Mouse (Mus musculus): ENCODE measurements around the gene Trib2. TPM values are rescaled to one million over a fixed set of nuclear protein-coding genes. Genes with fewer than 3 reads are reported as not detected.

Gene Trib2
- 0.96 TPM for polyA plus RNA-seq (2012; fragmentation: generic; extraction: Trizol)

DNA sequence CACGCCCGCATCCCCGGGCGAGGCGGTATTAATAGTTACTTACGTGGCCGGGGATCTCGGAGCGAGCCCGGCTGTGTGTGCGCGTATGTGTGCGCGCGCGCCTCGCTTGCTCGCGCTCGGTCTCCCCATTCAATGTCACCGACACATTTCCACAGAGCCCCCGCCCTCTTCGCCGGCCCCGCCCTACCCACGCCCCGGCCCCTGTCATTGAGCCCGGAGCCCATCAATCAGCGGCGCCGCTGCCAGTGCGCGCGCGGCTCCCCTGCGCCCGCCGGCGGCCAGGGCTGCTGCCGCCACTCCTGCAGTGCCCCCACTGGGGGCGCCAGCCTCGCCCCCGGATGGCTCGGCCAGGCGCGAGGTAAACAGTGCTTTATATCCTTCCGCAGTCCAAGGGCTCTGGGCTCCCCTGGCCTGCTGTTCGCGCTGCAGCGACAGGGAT, at the start of gene Trib2:
Trib2 (minus strand) TSS at position 183 of the 439 bp plus-strand sequence.
- peak; percentile 22 for TF ChIP-seq POLR2A (IDR thresholded peaks at IDR 0.05; ENCODE audit: insufficient read length, low read depth)
- TF ChIP-seq MYOG (IDR thresholded peaks at IDR 0.05; ENCODE audit: control insufficient read depth in 1 of 3, insufficient read depth in 1 of 3, insufficient read length in 2 of 3, low read depth in 2 of 3) = peak in 1 of 3 experiments; percentile 12
- TF ChIP-seq TCF3 (IDR thresholded peaks at IDR 0.05; ENCODE audit: insufficient read length, low read depth) = no peak
- no peak for TF ChIP-seq USF1 (IDR thresholded peaks at IDR 0.05; ENCODE audit: low read depth)

GRCm38 (mm10) chr12:15858005-15858404, 41.3 kb upstream of the Trib2 start:
- Histone ChIP-seq H3K27me3 (ENCODE audit: control insufficient read depth, insufficient read depth, insufficient read length) (no peaks in the 10 kb centered on the region), H3ac (ENCODE audit: control insufficient read depth, insufficient read length) (no peak overlapping the region), H3K36me3 (ENCODE audit: control insufficient read depth, insufficient read depth) (no peaks in the 10 kb centered on the region), H3K4me3 (no peak overlapping the region), H3K4me2 (ENCODE audit: low read depth) (no peak overlapping the region), H3K79me2 (ENCODE audit: control insufficient read depth, insufficient read depth) (no peaks in the 10 kb centered on the region)
- TF ChIP-seq POLR2AphosphoS2 (IDR thresholded peaks at IDR 0.05; ENCODE audit: insufficient read length, low read depth) = no peak
- no peak for TF ChIP-seq POLR2A (IDR thresholded peaks at IDR 0.05; ENCODE audit: insufficient read length, low read depth)
- no peak for TF ChIP-seq MYOG (IDR thresholded peaks at IDR 0.05; ENCODE audit: control insufficient read depth in 1 of 3, insufficient read depth in 1 of 3, insufficient read length in 2 of 3, low read depth in 2 of 3)
- no peak for TF ChIP-seq MAX (IDR thresholded peaks at IDR 0.05; ENCODE audit: low read depth)
- no peak for TF ChIP-seq MYOD1 (IDR thresholded peaks at IDR 0.05; ENCODE audit: control insufficient read depth in 1 of 3, insufficient read length in 2 of 3, low read depth in 2 of 3)
- TF ChIP-seq SRF (IDR thresholded peaks at IDR 0.05; ENCODE audit: control insufficient read depth, insufficient read length, low read depth) = no peak
- TF ChIP-seq USF1 (IDR thresholded peaks at IDR 0.05; ENCODE audit: low read depth) = no peak

More for the DNA sequence above, at the start of gene Trib2:
- Histone ChIP-seq H3K4me2 (ENCODE audit: low read depth) (peak within 1 kb of the TSS; percentile 89), H3K4me3 (peak within 1 kb of the TSS; percentile 81), H3K79me2 (ENCODE audit: control insufficient read depth, insufficient read depth) (peaks cover 4% of the 10 kb centered on the region), H3K27me3 (ENCODE audit: control insufficient read depth, insufficient read depth, insufficient read length) (no peaks in the 10 kb centered on the region), H3K36me3 (ENCODE audit: control insufficient read depth, insufficient read depth) (no peaks in the 10 kb centered on the region), H3ac (ENCODE audit: control insufficient read depth, insufficient read length) (peak within 1 kb of the TSS; percentile 61)

- H3K79me2 ChIP-seq (ENCODE audit: control insufficient read depth, insufficient read depth) = no peaks in the 10 kb centered on the region
- no peak for TF ChIP-seq POLR2A (IDR thresholded peaks at IDR 0.05; ENCODE audit: insufficient read length, low read depth)
- TF ChIP-seq CEBPB (IDR thresholded peaks at IDR 0.05; ENCODE audit: insufficient read depth, poor library complexity, severe bottlenecking) = no peak
- TF ChIP-seq TCF3 (IDR thresholded peaks at IDR 0.05; ENCODE audit: insufficient read length, low read depth) = no peak
- TF ChIP-seq TCF12 (IDR thresholded peaks at IDR 0.05; ENCODE audit: insufficient read depth, poor library complexity, severe bottlenecking) = no peak
- no peak for TF ChIP-seq POLR2AphosphoS2 (IDR thresholded peaks at IDR 0.05; ENCODE audit: insufficient read length, low read depth)
- no peak for TF ChIP-seq MAX (IDR thresholded peaks at IDR 0.05; ENCODE audit: low read depth)
- TF ChIP-seq USF1 (IDR thresholded peaks at IDR 0.05; ENCODE audit: low read depth) = no peak
- no peak for TF ChIP-seq MYOG (IDR thresholded peaks at IDR 0.05; ENCODE audit: control insufficient read depth in 1 of 3, insufficient read depth in 1 of 3, insufficient read length in 2 of 3, low read depth in 2 of 3)
- TF ChIP-seq MYOD1 (IDR thresholded peaks at IDR 0.05; ENCODE audit: control insufficient read depth in 1 of 3, insufficient read length in 2 of 3, low read depth in 2 of 3) = no peak
- TF ChIP-seq REST (IDR thresholded peaks at IDR 0.05; ENCODE audit: insufficient read depth, insufficient read length) = no peak
- no peak for TF ChIP-seq E2F4 (IDR thresholded peaks at IDR 0.05; ENCODE audit: insufficient read depth)
- no peak for TF ChIP-seq SRF (IDR thresholded peaks at IDR 0.05; ENCODE audit: control insufficient read depth, insufficient read length, low read depth)
- H3K4me3 ChIP-seq = no peak overlapping the region
- H3K4me2 ChIP-seq (ENCODE audit: low read depth) = no peak overlapping the region
- no peak overlapping the region for H3ac ChIP-seq (ENCODE audit: control insufficient read depth, insufficient read length)
- H3K27me3 ChIP-seq (ENCODE audit: control insufficient read depth, insufficient read depth, insufficient read length) = no peaks in the 10 kb centered on the region
- no peaks in the 10 kb centered on the region for H3K36me3 ChIP-seq (ENCODE audit: control insufficient read depth, insufficient read depth)
These were observed 39.2 kb upstream of the Trib2 start for GRCm38 (mm10) chr12:15855891-15856290.

- Histone ChIP-seq H3K27me3 (ENCODE audit: control insufficient read depth, insufficient read depth, insufficient read length) (no peaks in the 10 kb centered on the region), H3ac (ENCODE audit: control insufficient read depth, insufficient read length) (no peak overlapping the region), H3K4me3 (no peak overlapping the region), H3K79me2 (ENCODE audit: control insufficient read depth, insufficient read depth) (no peaks in the 10 kb centered on the region), H3K4me2 (ENCODE audit: low read depth) (no peak overlapping the region), H3K36me3 (ENCODE audit: control insufficient read depth, insufficient read depth) (no peaks in the 10 kb centered on the region)
- TF ChIP-seq POLR2AphosphoS2 (IDR thresholded peaks at IDR 0.05; ENCODE audit: insufficient read length, low read depth) = no peak
- TF ChIP-seq E2F4 (IDR thresholded peaks at IDR 0.05; ENCODE audit: insufficient read depth) = no peak
- no peak for TF ChIP-seq MYOD1 (IDR thresholded peaks at IDR 0.05; ENCODE audit: control insufficient read depth in 1 of 3, insufficient read length in 2 of 3, low read depth in 2 of 3)
- TF ChIP-seq TCF3 (IDR thresholded peaks at IDR 0.05; ENCODE audit: insufficient read length, low read depth) = no peak
- TF ChIP-seq MYOG (IDR thresholded peaks at IDR 0.05; ENCODE audit: control insufficient read depth in 1 of 3, insufficient read depth in 1 of 3, insufficient read length in 2 of 3, low read depth in 2 of 3) = no peak
- no peak for TF ChIP-seq USF1 (IDR thresholded peaks at IDR 0.05; ENCODE audit: low read depth)
- TF ChIP-seq TCF12 (IDR thresholded peaks at IDR 0.05; ENCODE audit: insufficient read depth, poor library complexity, severe bottlenecking) = no peak
- no peak for TF ChIP-seq POLR2A (IDR thresholded peaks at IDR 0.05; ENCODE audit: insufficient read length, low read depth)
- TF ChIP-seq SRF (IDR thresholded peaks at IDR 0.05; ENCODE audit: control insufficient read depth, insufficient read length, low read depth) = no peak
- TF ChIP-seq MAX (IDR thresholded peaks at IDR 0.05; ENCODE audit: low read depth) = no peak
- no peak for TF ChIP-seq CEBPB (IDR thresholded peaks at IDR 0.05; ENCODE audit: insufficient read depth, poor library complexity, severe bottlenecking)
- no peak for TF ChIP-seq REST (IDR thresholded peaks at IDR 0.05; ENCODE audit: insufficient read depth, insufficient read length)
These were observed 36.1 kb upstream of the Trib2 start for GRCm38 (mm10) chr12:15852781-15853180.

DNA sequence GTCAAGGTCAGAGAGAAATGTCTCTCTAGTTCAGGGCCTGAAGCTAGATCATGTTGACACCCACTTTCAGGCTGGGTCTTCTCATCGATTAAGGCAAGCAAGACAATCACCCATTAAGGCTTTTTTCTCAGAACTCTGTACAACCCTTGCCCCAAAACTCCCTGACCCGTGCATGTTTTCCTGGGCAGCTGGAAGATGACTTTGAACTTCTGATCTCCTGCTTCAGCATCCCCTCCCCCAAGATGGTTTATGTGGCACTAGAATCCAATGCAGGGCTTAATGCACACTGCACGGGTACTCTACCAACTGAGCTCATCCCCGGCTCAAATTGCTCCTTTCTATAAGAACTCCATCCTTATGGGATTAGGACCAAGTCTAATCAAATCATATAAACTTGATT, 35.3 kb upstream of the Trib2 start:
- H3K36me3 ChIP-seq (ENCODE audit: control insufficient read depth, insufficient read depth) = no peaks in the 10 kb centered on the region
- no peak overlapping the region for H3ac ChIP-seq (ENCODE audit: control insufficient read depth, insufficient read length)
- no peak for TF ChIP-seq CEBPB (IDR thresholded peaks at IDR 0.05; ENCODE audit: insufficient read depth, poor library complexity, severe bottlenecking)
- TF ChIP-seq SRF (IDR thresholded peaks at IDR 0.05; ENCODE audit: control insufficient read depth, insufficient read length, low read depth) = no peak
- TF ChIP-seq MYOD1 (IDR thresholded peaks at IDR 0.05; ENCODE audit: control insufficient read depth in 1 of 3, insufficient read length in 2 of 3, low read depth in 2 of 3) = no peak
- no peak for TF ChIP-seq USF1 (IDR thresholded peaks at IDR 0.05; ENCODE audit: low read depth)
- no peak for TF ChIP-seq TCF12 (IDR thresholded peaks at IDR 0.05; ENCODE audit: insufficient read depth, poor library complexity, severe bottlenecking)
- no peak for TF ChIP-seq REST (IDR thresholded peaks at IDR 0.05; ENCODE audit: insufficient read depth, insufficient read length)
- TF ChIP-seq POLR2A (IDR thresholded peaks at IDR 0.05; ENCODE audit: insufficient read length, low read depth) = no peak
- no peak for TF ChIP-seq MYOG (IDR thresholded peaks at IDR 0.05; ENCODE audit: control insufficient read depth in 1 of 3, insufficient read depth in 1 of 3, insufficient read length in 2 of 3, low read depth in 2 of 3)
- TF ChIP-seq MAX (IDR thresholded peaks at IDR 0.05; ENCODE audit: low read depth) = no peak
- no peak for TF ChIP-seq POLR2AphosphoS2 (IDR thresholded peaks at IDR 0.05; ENCODE audit: insufficient read length, low read depth)
- no peak for TF ChIP-seq TCF3 (IDR thresholded peaks at IDR 0.05; ENCODE audit: insufficient read length, low read depth)
- TF ChIP-seq E2F4 (IDR thresholded peaks at IDR 0.05; ENCODE audit: insufficient read depth) = no peak
- no peaks in the 10 kb centered on the region for H3K27me3 ChIP-seq (ENCODE audit: control insufficient read depth, insufficient read depth, insufficient read length)
- no peaks in the 10 kb centered on the region for H3K79me2 ChIP-seq (ENCODE audit: control insufficient read depth, insufficient read depth)
- H3K4me3 ChIP-seq = no peak overlapping the region
- H3K4me2 ChIP-seq (ENCODE audit: low read depth) = no peak overlapping the region

Measured in myocyte (in vitro differentiated cells).